Mouse (Mus musculus) monocyte, adult 2 months (primary cell): ENCODE measurements around the gene Unc5c.

ENCODE experiments used
- DNase-seq, 2 experiments: peaks; one replicate each; pipeline ENCODE4 v3.0.0; 2022; ENCODE audit warnings: low spot score in 2 of 2, low read depth in 1 of 2

The Unc5c gene

DNA sequence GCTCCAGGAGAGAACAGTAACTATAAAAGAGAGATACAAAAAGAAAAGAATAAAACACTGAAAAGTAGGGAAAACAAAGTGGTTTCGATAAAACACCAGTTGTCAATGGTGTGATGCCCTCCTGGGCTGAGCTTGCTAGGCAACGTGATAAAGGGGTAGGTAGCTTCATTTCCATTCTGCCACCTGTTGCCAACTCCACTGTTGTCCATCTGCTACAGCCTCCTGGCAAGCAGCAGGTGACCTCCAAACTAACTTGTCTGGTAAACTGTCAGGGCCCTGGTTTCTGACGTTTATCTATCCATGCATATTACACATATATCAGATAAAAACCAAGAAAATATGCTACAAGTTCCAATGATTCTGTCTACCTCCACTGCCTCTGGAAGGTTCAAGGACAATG, 344.6 kb downstream of the Unc5c start:
- DNase-seq = no peak

GRCm38 (mm10) chr3:141810944-141811343, 345.9 kb downstream of the Unc5c start:
- no peak for DNase-seq

DNA sequence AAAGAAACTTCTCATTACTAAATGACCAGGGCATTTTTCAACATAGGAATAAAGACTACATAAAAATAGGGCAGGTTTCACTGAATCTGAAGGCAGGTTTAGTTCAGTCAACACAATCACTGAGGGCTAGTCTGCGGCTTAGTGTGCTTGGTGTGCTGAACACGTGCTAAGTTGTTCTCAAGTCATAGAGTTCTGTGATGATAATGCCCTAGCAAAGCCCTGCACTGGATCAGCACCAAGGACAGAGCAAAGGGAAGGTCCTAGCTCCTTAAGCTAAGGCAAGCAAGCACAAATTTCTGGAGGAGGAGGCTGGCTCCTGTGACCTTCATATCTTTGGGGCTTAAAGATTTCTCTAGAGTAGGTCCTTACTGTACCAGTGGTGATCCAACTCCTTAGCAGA, 346.3 kb downstream of the Unc5c start:
- no peak for DNase-seq

DNA sequence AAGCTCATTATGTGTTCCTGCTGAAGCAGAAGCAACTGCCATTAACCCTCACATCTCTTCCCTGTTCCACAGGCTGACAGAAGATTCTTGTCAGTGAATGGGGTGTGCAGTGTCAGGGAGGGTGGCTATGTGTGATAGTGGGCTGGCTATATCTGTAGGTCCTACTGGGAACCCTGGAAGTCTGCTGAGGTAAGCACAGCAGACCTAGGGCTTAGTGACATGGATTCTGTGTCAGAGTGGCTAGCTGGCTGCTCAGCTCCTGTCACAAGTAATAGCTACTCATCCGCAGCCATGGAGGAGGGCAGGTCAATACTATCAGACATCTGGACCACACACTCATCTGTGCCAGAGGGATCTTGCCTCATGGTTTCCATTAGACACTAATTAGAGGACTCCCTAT, 349.8 kb downstream of the Unc5c start:
- no peak for DNase-seq

GRCm38 (mm10) chr3:141818615-141819312, 353.7 kb downstream of the Unc5c start:
- DNase-seq = no peak

DNA sequence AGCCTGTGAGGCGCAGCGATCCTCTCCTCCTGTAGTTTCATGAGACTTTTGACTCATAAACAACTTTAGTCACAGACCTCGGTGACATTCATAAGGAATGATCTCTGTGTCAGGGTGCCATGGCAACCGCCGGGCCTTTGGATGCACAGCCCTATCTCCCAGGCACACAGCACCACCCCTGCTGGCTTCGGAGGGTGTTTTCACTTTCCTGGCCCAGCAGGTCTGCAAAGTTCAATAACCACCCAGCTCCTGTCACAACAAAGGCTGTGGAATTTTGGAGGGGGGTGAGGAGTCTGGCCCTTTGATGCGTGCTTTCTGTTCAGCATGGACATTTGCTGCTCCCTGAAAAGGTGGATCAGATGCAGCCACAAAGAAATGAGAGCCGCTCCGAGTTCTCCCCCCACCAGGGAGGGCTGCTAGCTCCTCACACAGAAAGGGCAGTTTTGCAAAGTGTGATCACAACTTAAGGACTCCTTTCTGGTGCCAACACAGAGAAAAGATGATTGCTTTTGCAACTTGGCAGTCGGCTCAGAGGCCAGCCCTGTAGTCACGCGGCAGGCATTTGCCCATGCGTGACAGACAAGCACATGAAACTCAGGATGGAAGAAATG, 354.4 kb downstream of the Unc5c start:
- no peak for DNase-seq

- no peak for DNase-seq
Measured at GRCm38 (mm10) chr3:141828301-141828700, 363.3 kb downstream of the Unc5c start.

- DNase-seq = no peak
Measured at GRCm38 (mm10) chr3:141831135-141831534, 366.1 kb downstream of the Unc5c start.

DNA sequence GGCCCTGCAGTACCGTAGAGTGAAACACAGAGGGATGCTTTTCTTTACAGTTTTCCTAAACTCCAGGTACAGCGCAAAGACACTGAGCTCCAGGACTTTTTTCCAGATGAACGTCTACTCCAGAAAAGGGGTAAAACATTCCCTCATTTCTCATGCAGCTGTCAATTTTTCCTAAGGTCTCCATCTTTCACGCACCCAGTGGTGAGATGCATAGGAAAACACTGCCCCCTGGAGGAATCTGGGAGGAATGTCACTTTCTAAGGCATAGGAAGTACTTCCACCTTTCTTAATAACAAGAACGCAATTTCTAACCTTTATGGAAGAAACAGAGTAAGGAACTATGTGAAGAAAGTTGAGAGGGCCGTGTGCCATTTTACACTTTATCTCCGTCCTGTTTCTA, 373.8 kb downstream of the Unc5c start:
- no peak for DNase-seq

DNA sequence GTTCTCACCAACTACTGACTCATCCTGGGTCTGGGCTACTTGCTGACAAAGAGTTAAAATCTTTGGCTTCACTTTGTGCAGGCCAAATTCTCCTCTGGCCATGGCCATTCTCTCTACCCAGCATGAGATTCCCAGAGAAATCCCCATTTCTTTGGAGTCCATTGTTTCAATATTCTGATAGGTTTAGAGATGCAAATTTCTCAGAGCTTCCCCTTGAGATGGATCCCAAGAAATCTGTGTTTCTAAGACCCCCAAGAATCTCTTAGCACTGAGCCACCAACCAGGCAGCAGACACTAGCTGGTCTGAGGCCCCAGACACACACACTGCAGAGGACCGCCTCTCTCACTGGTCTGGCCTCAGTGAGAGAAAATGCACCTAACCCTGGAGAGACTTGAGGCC, 384.2 kb downstream of the Unc5c start:
- DNase-seq = no peak

GRCm38 (mm10) chr3:141850141-141850540, 385.1 kb downstream of the Unc5c start:
- no peak for DNase-seq

GRCm38 (mm10) chr3:141854339-141854738, 389.3 kb downstream of the Unc5c start:
- no peak for DNase-seq

GRCm38 (mm10) chr3:141857123-141857522, 392.1 kb downstream of the Unc5c start:
- no peak for DNase-seq

DNA sequence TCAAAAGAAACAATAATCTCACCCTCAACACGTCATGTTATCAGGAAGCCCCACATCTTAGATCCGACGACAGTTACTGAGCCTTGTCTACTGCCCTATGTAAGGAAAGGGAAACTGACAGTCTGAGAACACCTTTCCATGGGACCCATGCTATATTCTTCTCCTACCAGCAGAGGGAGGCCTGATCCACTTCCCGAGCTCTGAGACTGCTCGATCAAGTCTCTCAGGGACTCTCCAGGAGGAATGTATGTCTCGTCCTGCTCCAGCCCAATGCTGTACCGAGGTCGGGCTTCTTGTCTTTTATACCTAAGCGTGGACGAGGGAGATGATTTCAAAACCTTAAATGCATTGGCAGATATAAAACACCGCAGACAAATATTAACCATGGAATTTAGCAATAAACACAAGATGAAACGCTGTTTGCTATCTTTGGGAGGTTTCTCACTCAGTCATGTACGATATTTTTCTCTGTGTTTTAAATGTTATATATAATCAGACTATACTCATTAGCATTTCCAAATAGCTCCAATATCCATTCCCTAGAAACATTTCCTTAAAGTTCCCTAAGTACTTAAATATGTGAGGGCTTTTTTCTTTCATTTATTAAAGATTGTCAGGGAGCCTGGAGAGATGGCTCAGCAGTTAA, 397.9 kb downstream of the Unc5c start:
- no peak for DNase-seq

GRCm38 (mm10) chr3:141871805-141872204, 406.8 kb downstream of the Unc5c start:
- DNase-seq = no peak

GRCm38 (mm10) chr3:141872337-141873042, 407.5 kb downstream of the Unc5c start:
- no peak for DNase-seq

DNA sequence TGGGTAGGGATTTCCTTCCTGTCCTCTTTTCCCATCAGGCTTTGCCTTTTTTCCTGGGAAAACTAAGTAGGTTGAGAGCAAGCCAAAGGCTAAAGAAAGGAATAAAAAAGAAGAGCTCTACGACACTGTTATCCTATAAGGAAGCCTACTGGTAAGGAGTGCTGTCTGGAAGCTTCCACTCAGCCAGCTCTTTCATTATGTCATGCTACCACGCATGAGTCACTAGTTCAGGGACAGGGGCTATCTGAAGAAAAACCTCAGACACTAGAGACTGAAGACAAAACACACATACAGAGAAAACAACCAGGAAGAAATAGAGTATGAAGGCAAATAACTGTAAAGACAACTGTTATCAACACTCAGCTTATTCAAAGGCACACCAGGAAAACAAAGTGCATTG, 417.5 kb downstream of the Unc5c start:
- no peak for DNase-seq

DNA sequence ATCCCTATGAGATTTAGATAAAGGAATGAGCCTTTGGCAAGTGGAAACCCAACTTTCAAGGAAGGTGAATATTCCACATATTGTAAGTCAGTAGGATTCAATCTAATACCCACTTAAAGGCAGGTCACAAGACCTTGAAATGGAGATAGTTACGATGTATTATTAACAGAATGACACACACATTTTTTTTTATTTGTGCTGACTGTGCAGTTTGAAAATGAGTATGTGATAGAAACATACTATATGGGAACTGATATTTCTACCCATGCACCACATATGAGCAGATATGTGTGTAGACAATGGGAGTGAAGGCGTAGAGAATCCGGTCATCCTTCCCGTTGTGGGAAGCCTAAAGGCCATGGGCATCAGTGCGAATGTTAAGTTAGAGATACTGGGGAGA, 419.2 kb downstream of the Unc5c start:
- DNase-seq = no peak
